Mouse (Mus musculus) hindbrain, embryonic 11.5 days (tissue): Measurements from ENCODE around the gene Kera. TPM values are rescaled to one million over a fixed set of nuclear protein-coding genes. Genes with fewer than 3 reads are reported as not detected.

ENCODE experiments used
- ATAC-seq: fragments of 200-750 bp; cut with Nextera tagmentation; 2 replicates; pipeline ENCODE4 v1.8.0; 2017; ENCODE audit warnings: mild to moderate bottlenecking, moderate TSS enrichment, moderate library complexity; ENCODE audit not compliant: low FRiP score
- DNase-seq: peaks from one replicate; pipeline ENCODE4 v3.0.0-alpha.2; 2015; ENCODE audit warnings: low spot score
- H3K27ac ChIP-seq: fragments of 300-500 bp; sonication (generic); 2 replicates; pipeline ENCODE4 v1.5.1; 2014; ENCODE audit warnings: mild to moderate bottlenecking, low read depth, low read length
- H3K27me3 ChIP-seq: fragments of 300-500 bp; sonication (generic); 2 replicates; pipeline ENCODE4 v1.6.1; 2014; ENCODE audit warnings: mild to moderate bottlenecking, low read length, moderate library complexity, mixed read lengths; ENCODE audit not compliant: control insufficient read depth, insufficient read depth
- H3K36me3 ChIP-seq: fragments of 300-500 bp; sonication (generic); 2 replicates; pipeline ENCODE4 v1.6.1; 2014; ENCODE audit warnings: mild to moderate bottlenecking, low read length, moderate library complexity, mixed read lengths; ENCODE audit not compliant: control insufficient read depth, insufficient read depth
- H3K4me1 ChIP-seq: fragments of 300-500 bp; sonication (generic); replicated peaks from 2 replicates; pipeline ENCODE4 v1.6.1; 2014; ENCODE audit warnings: low read length, mixed read lengths; ENCODE audit not compliant: control insufficient read depth, insufficient read depth
- H3K4me2 ChIP-seq: fragments of 300-500 bp; sonication (generic); replicated peaks from 2 replicates; pipeline ENCODE4 v1.6.1; 2014; ENCODE audit warnings: mild to moderate bottlenecking, low read depth, low read length
- H3K4me3 ChIP-seq: fragments of 300-500 bp; sonication (generic); 2 replicates; pipeline ENCODE4 v1.5.1; 2014; ENCODE audit warnings: low read depth, low read length
- H3K9ac ChIP-seq: fragments of 300-500 bp; sonication (generic); 2 replicates; pipeline ENCODE4 v1.6.1; 2014; ENCODE audit warnings: low read depth, low read length
- H3K9me3 ChIP-seq: fragments of 300-500 bp; sonication (generic); 2 replicates; pipeline ENCODE4 v1.6.1; 2016; ENCODE audit warnings: low read length; ENCODE audit not compliant: control insufficient read depth
- WGBS: fragments of 180-500 bp; shearing (Covaris S2); extraction: QIAGEN DNeasy Blood & Tissue Kit; methylation state at CpG from one replicate; pipeline ENCODE4 v1.1.7; 2014; 5-methylcytosine and 5-hydroxymethylcytosine counted together
- polyA plus RNA-seq: library from polyadenylated mRNA; unstranded; fragments of >200 nt; fragmentation: Nextera tagmentation; extraction: Ambion mirVana; gene quantifications from 2 replicates; pipeline ENCODE4 v1.2.1, GENCODE M21; 2014

Gene Kera
- polyA plus RNA-seq, 1 experiment from 2014 or later, result not detected

DNA sequence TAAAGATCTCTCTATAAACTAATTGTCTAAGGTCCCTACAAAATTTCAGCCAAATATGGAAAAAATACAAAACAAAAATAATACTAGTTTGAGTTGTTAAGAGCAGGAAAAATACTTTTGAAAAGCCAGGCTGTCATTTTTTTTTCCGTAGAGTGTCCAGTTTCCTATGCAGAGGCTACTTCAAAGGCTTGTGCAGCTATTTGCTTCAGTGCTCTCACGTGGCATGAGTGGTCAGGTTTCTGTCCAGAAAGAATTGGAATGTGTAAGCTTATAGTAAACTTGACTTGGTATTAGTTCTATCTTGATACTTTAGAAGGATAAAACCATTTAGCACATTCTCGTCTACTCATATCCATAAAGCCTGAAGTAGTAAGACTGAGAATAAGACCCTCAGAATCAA lies 15.0 kb upstream of the Kera start:
- no peak for ATAC-seq
- no peak overlapping the region for H3K4me2 ChIP-seq

DNA sequence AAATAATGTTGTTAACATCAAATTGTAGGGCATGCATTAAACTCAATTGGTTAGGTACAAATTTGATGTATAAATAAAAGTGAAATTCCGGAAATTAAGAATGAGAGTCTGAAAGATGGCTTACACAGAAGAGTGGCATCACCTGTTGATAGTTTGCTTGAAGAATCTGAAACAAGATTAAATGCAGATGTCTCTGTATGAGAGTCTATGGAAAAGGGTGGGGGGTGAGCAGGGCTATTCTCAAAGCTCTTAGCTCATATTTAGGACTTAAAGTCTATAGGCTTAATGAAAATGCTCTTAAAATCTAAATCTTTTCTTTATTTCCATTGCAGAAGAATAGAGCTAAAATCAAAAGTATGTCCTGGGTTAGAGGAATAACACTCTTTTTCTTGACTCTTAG lies 11.0 kb upstream of the Kera start:
- no peak for ATAC-seq
- 73% methylated on average over 1 of the region's 1 CpGs for WGBS

More for the DNA sequence above, 15.0 kb upstream of the Kera start:
- Histone ChIP-seq H3K36me3 (no peaks in the 10 kb centered on the region), H3K4me3 (no peak overlapping the region), H3K9me3 (no peaks in the 10 kb centered on the region), H3K27ac (no peak overlapping the region), H3K9ac (no peak overlapping the region), H3K4me1 (no peaks in the 10 kb centered on the region), H3K27me3 (no peaks in the 10 kb centered on the region)
- no peak for DNase-seq
- 66% methylated on average over 3 of the region's 3 CpGs for WGBS

DNA sequence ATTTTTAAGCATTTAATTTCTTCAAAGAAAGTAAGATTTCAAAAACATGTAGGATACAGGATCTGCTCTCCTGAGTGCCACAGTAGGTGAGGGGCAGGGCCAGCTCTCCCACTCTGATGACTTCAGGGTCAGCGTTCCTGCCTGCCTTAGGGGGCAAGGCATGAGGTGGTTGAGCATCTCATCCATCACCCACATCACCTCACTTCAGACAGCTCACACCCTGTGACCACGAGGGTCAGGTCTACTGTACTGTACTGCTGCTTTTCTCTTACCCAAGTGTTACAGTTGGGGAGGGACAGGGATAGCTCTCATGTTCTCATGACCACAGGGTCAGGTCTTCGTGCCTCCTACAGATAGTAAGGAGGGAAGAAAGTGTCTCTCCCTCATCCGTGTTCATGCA lies 4.9 kb upstream of the Kera start:
- DNase-seq (no peak), ATAC-seq (no peak; the same call in 1 of the 2 replicates)
- Histone ChIP-seq H3K9ac (no peak overlapping the region), H3K9me3 (no peaks in the 10 kb centered on the region), H3K4me2 (no peak overlapping the region), H3K4me3 (no peak overlapping the region), H3K27ac (no peak overlapping the region), H3K36me3 (no peaks in the 10 kb centered on the region), H3K4me1 (no peaks in the 10 kb centered on the region), H3K27me3 (no peaks in the 10 kb centered on the region)
- 72% methylated on average over 4 of the region's 4 CpGs for WGBS

More for the DNA sequence above, 11.0 kb upstream of the Kera start:
- Histone ChIP-seq H3K9ac (no peak overlapping the region), H3K4me3 (no peak overlapping the region), H3K27ac (no peak overlapping the region), H3K4me2 (no peak overlapping the region), H3K27me3 (no peaks in the 10 kb centered on the region), H3K9me3 (no peaks in the 10 kb centered on the region), H3K4me1 (no peaks in the 10 kb centered on the region), H3K36me3 (no peaks in the 10 kb centered on the region)
- DNase-seq, result no peak

DNA sequence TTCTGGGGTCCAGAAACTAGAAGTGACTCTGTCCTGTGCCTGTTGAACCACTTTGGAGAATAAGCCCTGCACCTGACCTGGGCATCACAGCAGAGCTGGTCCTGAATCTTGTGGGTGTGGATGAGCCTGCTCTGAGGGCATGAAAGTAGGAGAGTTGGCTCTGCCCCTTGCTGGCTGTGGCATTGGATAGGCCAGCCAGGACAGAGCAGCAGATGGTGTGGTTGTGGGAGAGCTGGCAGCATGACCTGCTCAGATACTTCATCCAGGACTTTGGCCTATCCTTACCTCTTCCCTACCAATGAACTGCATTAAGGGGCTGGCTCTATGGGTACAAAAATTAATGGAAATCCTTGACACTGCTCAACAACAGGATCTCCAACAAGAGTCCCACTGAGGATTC lies 3.4 kb upstream of the Kera start:
- no peak for ATAC-seq
- Histone ChIP-seq H3K4me1 (no peaks in the 10 kb centered on the region), H3K27me3 (no peaks in the 10 kb centered on the region), H3K9ac (no peak overlapping the region), H3K36me3 (no peaks in the 10 kb centered on the region), H3K4me3 (no peak overlapping the region), H3K9me3 (no peaks in the 10 kb centered on the region), H3K27ac (no peak overlapping the region), H3K4me2 (no peak overlapping the region)
- DNase-seq, result no peak

DNA sequence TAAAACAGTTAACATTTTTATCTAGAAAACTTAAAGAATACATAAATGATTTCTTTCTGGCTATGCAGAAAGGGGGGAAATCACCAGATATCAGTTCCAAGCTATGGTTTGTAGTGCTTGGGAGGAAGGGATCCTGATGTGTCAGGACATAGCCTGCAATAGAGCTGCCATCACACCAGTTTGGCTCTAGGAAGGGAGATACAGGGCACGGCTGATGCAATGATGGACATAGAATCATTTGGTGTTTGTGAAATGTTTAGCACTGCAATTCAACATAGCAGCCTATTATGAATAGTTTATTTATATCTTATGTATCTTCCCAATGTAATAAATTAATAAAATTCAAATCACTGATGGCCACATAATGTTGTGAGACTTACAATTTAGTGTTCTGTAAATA lies 15.6 kb downstream of the Kera start:
- Histone ChIP-seq H3K4me2 (no peak overlapping the region), H3K4me3 (no peak overlapping the region)
- 94% methylated on average over 1 of the region's 1 CpGs for WGBS

DNA sequence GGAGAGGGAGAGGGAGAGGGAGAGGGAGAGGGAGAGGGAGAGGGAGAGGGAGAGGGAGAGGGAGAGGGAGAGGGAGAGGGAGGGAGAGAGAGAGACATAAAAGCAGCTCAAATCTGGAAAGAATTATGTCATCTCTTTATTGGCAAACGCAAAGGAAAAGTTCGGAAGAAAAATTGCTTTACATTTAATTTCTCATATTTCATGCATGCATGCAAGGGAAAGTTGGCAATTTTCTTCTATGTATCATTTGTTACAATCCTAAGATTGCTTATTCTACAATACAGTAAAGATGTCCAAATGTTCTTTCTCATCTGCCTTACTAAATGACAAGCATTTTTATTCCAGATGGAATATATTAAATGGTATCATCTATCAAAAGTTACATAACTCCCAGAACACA lies 17.7 kb downstream of the Kera start:
- no peak for DNase-seq
- 77% methylated on average over 2 of the region's 2 CpGs for WGBS
- no peak for ATAC-seq
- no peak overlapping the region for H3K9ac ChIP-seq
- H3K9me3 ChIP-seq, result no peaks in the 10 kb centered on the region
- H3K27ac ChIP-seq, result no peak overlapping the region
- H3K4me1 ChIP-seq, result no peaks in the 10 kb centered on the region
- H3K27me3 ChIP-seq, result no peaks in the 10 kb centered on the region
- H3K4me3 ChIP-seq, result no peak overlapping the region
- H3K4me2 ChIP-seq, result no peak overlapping the region
- H3K36me3 ChIP-seq, result no peaks in the 10 kb centered on the region

More for the DNA sequence above, 15.6 kb downstream of the Kera start:
- Histone ChIP-seq H3K9ac (no peak overlapping the region), H3K36me3 (no peaks in the 10 kb centered on the region), H3K27me3 (no peaks in the 10 kb centered on the region), H3K4me1 (no peaks in the 10 kb centered on the region), H3K27ac (no peak overlapping the region), H3K9me3 (no peaks in the 10 kb centered on the region)
- ATAC-seq (no peak), DNase-seq (no peak)

DNA sequence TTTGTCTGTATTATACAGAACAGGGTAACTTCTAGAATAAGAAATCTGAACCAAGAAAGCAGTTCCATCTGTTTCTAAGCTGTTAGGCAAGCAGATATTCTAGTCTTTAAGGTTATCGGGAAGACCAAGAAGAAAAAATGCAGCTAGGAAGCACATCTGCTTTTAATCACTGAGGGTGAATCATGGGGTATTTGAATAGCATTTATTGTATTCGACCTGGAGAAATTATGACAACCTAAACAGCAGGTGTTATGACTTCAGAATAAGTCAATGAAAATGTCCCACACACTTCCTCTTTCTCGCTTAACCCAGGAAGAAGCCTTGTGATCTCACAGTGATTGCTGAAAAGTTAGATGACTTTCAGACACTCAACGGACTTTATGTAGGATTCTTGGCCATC lies 18.4 kb downstream of the Kera start:
- H3K4me1 ChIP-seq, result no peaks in the 10 kb centered on the region
- no peak overlapping the region for H3K4me3 ChIP-seq
- WGBS, result 66% methylated on average over 4 of the region's 4 CpGs
- no peak overlapping the region for H3K4me2 ChIP-seq
- H3K36me3 ChIP-seq, result no peaks in the 10 kb centered on the region
- H3K27ac ChIP-seq, result no peak overlapping the region
- no peaks in the 10 kb centered on the region for H3K9me3 ChIP-seq
- DNase-seq, result no peak
- no peaks in the 10 kb centered on the region for H3K27me3 ChIP-seq
- no peak overlapping the region for H3K9ac ChIP-seq
- no peak for ATAC-seq

DNA sequence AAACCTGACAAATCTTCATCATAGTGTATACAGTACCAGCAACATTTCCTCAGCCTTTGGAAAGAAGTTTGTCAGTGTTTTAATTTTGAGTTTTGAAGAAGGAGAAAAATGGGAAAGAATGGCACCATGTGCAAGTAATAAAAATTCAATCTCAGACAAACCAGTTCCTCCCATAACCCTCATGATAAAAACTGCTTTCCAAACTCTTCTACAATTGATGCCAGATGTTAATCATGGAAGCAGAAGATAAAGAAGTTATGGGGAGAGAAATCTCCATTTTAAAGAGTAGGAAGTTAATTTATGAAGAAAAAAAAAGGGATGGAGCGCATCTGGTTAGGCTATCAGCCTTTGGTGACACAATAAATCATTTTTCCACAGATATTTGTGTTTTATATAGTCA lies 19.9 kb downstream of the Kera start:
- Histone ChIP-seq H3K4me2 (no peak overlapping the region), H3K27ac (no peak overlapping the region), H3K9ac (no peak overlapping the region), H3K36me3 (no peaks in the 10 kb centered on the region), H3K9me3 (no peaks in the 10 kb centered on the region), H3K27me3 (no peaks in the 10 kb centered on the region), H3K4me1 (no peaks in the 10 kb centered on the region), H3K4me3 (no peak overlapping the region)
- 88% methylated on average over 1 of the region's 1 CpGs for WGBS
- ATAC-seq (no peak), DNase-seq (no peak)

DNA sequence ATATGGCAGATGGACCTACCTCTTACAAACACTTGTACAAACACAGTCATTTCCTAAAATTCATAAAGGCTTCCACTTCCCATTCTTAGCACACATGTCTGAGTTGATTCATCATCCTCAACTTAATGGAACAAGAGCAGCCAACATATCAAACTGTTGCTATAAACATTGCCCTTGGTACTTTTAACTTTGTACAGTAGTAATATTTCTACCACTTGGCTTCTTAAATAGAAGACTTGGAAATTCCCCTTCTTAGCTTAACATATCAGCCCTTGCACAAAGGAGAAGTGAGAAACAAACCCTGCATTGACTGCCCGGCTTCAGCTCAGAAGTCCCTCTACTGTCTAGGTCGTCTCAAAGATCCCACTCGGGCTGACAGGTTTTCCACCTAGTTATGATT lies 24.4 kb downstream of the Kera start:
- Histone ChIP-seq H3K4me1 (no peaks in the 10 kb centered on the region), H3K9ac (no peak overlapping the region), H3K4me3 (no peak overlapping the region), H3K27me3 (no peaks in the 10 kb centered on the region), H3K27ac (no peak overlapping the region), H3K36me3 (no peaks in the 10 kb centered on the region), H3K9me3 (no peaks in the 10 kb centered on the region), H3K4me2 (no peak overlapping the region)
- ATAC-seq (no peak), DNase-seq (no peak)
- 91% methylated on average over 3 of the region's 3 CpGs for WGBS
